Mouse (Mus musculus) adrenal gland, postnatal 25 days (tissue): Measurements from ENCODE around the gene Gabarapl2. TPM values are rescaled to one million over a fixed set of nuclear protein-coding genes. Genes with fewer than 3 reads are reported as not detected.

Experiments used
- DNase-seq: peaks from one replicate; pipeline ENCODE4 v3.0.0; 2021; ENCODE audit warnings: mixed read lengths
- long read RNA-seq: library from polyadenylated mRNA; stranded (forward); transcript quantifications from one replicate; pipeline ENCODE4 v2.0.0, GENCODE M21; 2021
- total RNA-seq: library from RNA; stranded (reverse); gene quantifications from 2 replicates; pipeline ENCODE4 v1.2.3, GENCODE M21; 2021

Gabarapl2 gene
- 127 and 172 TPM in 2 replicates for total RNA-seq
- long read RNA-seq, transcript Gabarapl2-201 (4 exons, 1,677 nt), result major isoform, 140 of 145 reads
- long read RNA-seq, partial matches to known transcripts, result 2 of 145 reads
- long read RNA-seq, other reads (novel, unspliced or antisense), result 2 of 145 reads

DNA sequence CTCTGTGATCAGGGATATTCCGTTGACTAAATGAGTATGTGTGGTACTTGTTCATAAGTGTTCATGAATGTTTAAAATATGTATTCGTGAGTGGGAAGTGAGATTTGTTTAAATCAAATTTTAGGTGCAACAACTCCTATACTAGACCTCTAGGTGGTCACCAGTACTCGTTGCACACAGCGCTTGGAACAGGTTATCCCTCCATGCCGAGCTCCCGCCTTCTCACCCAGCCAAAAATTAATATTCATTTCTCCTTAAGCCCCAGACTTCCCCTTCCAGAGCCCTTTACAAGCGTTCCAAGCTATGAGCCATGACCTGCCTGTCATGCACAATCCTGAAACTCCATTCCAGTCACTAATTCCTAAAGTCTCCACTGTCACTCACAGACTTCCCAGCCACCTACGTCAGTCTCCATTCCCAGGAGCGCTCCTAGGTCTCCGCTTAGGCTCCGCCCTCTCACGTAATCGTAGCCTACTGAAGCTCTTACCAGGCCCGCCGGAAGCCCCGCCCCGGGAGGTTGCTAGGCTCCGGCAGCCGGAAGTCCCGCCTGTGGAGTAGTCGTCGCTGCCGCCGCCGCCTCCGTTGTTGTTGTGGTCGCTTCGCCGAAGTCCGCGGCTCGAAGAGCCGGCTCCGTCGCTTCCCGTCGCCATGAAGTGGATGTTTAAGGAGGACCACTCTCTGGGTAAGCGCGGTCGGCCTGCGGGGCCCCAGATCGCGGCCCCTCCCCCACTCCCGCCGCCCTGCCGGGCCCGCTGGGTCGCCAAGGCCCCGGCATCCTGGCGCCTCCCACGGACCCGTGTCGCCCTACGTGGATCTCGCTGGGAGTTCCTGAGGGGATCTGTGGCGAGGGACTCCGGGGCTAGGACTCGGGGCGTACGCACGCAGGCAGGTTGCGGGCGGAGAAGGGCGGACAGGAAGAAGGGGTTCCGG is at the start of gene Gabarapl2:
Gene Gabarapl2 (plus strand): TSS at position 533 of the 930 bp plus-strand sequence.
- peak; percentile 98 for DNase-seq

DNA sequence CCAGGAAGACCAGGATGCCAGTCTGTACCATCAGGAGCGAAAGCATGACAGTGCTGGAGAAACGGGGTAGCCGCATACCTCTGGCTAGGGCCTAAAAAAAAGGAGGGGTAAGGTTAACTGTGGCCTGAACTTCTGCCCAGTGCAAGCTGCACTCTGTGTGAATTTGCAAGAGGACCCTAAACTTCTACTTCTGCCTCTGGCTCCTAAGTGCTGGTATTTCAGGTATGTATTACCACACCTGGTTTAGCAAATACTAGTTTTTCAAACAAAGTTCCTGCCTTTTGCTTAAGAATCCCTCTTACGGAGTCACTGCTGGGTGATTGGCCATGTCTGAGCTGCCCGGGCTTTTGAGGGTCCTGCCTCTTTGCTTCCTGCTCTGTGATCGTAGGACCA is 49.6 kb upstream of the Gabarapl2 start:
- no peak for DNase-seq

DNA sequence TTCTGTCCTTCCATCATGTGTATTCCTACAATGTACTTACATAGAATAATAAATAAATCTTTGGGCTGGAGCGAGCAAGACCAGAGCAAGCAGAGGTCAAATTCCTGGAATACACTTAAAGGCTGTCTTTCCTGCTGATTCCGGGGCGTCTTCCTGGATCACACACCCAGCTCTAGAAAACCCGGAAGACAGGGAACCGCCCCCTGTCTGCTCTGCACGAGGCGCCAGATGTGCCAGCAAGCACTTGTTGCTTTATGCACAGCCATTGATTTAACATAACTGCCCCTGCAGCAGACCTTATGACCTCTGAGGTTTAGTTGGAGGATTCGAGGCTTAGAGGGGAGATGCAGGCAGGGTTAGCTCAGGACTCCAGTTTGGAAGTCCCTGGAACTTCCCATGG is 48.5 kb upstream of the Gabarapl2 start:
- no peak for DNase-seq

DNA sequence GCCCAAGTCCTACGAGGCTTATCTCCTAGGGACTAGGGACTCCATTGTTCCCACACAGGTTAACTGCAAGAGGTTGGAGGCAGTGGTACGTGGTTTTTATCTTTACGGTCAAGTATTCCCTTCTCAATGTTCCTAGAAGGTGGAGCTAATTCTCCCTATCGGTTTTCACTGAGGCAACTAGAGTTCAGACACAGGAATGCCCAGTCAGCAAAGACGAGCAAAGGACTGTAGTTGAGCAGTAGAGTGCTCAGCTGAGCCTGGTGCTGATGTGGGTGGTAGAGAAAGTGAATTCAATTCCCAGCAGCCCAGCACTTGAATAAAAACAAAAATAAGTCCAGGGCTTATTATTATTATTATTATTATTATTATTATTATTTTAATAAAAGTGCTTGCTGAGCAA is 47.9 kb upstream of the Gabarapl2 start:
- DNase-seq, result no peak

DNA sequence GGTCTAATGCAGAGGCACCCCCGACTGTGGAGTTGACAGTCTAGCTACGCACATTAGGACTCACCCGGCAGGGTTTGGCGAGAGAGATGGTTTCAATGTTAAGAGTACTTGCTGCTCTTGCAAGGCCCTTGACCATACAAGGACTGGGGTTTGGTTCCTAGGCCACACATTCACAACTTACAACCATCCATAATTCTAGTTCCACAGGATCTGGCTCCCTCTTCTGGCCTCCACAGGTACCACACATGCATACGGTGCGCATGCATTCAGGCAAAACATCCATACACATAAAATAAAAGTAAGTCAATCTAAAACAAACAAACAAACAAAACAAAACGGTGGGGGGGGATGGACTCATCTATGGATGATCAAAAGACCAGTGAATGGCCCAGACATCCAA is 45.5 kb upstream of the Gabarapl2 start:
- DNase-seq, result no peak

DNA sequence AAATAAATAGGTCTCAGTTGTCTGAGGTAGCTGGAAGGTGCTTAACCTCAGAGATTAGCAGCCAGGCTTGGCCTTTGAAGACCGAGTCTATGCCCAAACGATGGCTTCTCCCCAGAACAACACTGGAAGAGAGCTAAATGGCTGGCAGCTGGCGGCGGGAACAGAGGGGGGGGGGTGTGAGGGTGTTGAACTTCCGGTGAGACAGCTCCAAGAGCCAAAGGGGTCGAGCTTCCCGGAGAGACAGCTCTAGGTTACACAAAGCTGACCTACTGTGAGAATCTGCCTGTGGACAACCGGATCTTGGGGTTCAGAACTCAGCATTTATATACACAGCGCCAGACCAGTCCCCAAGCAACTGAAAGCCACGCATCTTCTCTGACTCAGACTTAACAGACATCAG is 41.9 kb upstream of the Gabarapl2 start:
- no peak for DNase-seq

DNA sequence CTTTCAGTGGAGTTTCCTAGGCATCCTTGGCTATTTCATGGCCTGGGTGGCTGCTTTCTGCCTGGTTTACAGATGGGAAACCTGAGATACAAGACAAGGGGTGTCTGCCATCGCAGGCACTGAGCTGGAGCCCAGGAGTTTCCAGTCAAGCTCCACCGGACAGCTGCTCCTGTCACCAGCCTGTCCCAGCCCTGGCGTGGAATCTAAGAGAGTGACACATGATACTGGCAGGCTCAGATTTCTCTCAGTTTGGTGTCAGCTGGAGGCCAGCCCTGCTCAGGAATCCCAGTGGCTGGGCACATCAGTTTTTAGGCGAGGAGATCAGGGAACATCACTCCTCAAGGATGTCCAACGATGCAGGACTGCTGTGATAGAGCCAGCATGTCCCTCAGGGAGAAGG is 38.4 kb upstream of the Gabarapl2 start:
- DNase-seq, result no peak

DNA sequence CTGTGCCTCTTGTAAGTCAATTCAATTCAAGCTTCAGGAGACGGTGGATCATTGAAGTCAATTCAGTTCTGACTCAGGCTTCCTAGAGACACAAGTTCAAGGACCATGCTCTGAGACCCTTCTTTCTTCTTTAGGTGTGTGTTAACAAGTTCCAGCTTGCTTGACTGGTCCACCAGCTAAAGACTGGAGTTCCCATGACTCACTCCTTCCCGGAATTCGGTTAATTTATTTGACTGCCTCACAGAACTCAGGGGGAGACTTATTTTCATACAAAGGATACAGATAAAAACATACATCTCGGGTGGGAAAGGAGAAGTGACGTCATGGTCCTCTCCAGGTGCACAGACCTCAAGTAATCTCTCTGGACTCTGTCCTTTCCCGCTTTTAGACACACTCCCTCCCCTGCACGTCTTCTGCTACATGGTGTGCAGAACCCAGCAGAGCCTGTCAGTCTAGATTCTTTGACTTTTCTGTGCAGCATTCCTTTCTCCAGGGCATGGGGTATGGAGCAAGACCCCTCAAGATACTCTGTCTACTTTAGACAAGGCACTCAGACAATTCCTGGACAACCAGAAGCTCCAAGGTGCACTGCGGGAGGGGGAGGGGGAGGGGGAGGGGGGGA is 34.9 kb upstream of the Gabarapl2 start:
- no peak for DNase-seq

DNA sequence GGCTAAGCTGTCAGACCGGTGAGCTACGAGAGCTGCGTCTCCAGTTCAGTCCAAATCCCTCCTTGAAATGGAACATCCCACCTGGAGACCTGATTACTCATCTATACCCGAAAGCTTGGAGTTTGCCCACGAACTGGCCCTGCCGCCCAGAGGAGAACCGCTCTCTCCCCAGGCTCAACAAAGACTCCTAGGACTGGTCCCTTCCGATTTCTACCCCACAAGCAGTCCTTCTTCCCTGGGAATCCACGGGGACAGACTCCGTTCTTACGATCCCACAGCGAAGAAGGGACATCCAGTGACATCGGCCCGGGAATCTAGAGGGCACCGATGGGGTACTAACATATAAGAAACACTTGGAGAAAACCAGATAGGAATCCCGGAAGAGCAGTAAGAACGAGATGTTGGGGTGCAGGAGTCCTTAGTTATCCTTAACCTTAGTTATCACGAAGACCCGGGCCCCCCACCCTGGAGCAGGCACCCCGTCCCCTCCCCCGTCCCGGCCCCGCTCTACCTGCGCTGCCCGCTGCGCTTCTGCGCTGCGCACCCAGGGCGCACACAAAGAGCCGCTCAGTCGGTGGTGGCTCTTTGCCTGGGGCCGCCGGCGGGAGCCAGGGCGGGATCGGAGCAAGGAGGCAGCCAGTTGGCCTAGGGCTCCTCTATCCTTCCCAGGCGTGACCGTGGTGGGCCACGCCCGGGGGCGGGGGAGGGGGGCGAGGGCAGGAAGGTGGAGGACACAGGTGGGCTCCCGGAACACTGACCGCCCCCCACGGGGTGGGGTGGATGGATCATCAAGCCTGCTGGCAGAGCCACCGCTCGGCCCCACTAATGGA is 30.7 kb upstream of the Gabarapl2 start, which contains the start of gene Chst5:
Gene Chst5 (minus strand): TSS at position 827 of the 830 bp plus-strand sequence.
- DNase-seq, result no peak

DNA sequence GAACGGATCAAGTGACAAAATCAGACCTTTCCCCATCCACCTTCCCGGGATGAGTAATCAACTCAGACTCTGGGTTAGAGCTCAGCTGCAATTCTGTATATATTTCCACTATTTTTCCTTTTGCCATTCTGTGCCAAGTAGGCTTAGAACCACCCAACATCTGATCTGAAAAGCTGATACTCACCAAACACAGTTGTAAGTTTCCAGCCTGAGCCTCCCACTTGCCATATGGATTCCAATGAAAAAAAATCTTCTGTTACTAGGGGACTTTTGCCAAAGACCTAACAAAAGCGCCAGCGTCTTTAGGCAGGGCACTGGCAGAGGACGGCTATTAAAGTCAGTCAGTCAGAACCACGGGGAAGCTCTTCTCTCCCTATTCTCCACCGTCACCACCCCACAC is 28.9 kb upstream of the Gabarapl2 start:
- DNase-seq, result no peak

DNA sequence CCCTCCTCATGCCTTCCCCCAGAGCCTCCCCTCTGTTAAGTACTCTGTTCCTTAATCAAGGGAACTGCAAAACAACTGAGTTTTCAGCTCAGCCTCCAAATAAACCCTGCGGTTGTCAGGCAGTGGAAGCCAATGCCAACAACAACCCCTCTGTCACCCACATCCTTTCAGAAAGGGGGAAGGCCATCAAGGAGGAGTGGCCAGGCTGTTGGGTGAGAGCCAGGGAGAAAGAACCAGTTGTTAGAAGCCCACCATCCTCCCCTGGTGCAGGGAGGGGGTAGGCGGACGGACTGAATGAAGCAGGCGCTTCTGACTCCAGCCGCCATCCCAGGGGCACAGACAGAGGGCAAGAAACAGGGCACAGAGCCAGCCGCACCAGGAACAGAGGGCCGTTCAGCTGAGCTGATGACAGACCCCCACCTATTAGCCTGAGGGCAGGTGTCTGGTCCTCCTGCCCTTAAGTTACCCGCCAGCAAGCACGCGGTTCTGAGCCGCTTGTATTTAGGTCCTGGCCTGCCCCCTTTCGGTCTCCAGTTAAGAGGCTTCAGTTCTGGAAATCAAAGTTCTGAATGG is 27.6 kb upstream of the Gabarapl2 start:
- DNase-seq, result peak; percentile 5

DNA sequence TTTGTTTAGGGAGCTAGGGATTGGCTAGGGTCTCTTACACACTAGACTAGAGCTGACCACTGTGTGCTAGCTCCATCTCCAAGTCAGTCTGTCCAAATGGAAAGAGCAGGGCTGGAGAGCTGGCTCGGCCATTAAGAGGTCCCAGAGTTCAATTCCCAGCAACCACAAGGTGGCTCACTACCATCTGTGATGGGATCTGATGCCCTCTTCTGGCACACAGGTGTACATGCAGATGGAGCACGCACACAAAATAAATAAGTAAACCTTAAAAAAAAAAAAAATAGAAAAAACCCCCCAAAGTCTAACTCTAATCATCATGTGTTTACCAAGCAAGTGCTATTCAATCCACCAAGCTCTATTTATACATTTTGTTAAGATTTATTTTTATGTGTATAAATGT is 20.8 kb upstream of the Gabarapl2 start:
- no peak for DNase-seq

DNA sequence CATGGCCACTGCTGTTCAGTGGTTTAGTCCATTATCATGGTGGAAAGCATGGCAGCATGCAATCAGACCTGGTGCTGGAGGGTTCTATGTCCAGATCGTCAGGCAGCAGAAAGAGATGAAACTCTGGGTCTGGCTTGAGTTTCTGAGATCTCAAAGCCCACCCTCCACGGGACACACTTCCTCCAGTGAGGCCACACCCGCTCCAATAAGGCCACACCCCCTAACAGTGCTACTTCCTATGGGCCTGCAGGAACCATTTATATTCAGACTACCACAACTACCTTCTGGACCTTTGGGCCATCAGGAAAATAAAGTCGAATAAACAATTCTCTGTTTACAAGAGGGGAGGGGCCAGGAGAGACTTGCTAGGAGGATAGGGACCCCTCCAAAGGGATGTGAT is 19.5 kb upstream of the Gabarapl2 start:
- DNase-seq, result no peak

DNA sequence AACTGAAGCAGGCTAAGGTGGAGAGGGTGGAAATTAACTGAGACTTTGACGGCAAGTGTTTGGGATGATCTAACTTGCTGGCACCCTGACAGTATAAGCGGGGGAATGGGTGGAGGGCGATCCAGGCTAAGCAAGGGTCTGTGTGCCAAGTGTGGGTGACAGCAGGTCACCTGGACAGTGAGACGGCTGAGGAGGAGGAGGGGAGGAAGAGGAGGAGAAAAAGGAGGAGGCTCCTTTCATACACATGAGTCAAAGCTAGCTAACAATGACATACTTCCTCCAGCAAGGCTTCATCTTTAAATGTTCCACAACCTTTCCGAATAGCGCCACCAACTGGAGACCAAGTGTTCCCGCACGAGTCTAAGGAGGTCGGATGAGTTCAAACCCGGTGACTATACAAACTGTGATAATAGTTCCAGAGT is 17.1 kb upstream of the Gabarapl2 start:
- DNase-seq, result peak; percentile 60

DNA sequence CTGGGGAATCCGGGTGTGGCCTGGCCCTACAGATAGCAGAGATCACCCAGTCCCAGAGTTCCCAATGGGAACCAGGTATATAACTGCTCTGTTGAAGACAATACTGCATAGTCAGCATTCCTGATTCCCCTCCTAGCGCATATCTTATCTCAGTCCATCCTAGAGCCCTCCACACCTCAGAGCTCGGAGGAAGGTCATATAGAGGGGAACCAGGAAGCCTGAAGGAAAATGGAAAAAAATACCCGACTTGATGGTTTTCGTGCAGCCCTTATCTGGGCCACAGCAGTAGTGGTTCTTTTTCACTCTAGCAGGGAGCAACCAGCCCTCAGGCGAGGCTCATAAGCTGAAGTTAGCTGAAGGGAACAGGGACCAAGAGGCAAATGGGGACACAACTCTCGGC is 15.5 kb upstream of the Gabarapl2 start:
- DNase-seq, result no peak

DNA sequence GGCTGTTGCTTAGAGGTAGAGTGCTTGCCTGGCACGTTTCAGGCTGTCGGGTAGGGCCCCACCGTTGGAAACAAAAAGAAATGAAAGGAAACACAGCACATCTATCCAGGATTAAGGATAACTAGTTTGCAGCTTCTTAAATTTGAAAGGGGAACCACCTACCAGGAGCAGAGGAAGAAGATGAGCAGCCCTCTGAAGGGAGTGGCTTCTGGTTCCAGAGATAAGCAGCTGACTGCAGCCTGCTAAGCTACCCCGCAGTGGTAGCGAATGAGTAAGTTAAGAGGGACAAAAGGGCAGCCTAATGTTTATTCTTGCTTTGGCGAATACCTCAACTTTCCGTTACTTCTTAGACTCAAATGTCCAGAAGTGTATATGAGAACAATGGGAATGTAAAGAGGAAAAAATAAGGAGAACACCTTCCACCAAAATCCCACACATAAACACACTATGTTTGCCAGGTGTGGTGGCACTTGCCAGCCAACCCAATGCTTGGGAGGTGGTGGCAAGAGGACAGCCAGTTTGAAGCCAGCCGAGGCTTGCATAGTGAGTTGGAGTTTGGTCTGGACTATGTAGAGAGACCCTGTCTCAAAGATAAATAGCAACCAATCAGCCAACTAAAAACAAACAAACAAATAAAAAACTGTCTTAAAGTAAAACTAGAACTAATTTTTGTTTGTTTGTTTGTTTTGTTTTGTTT is 10.7 kb upstream of the Gabarapl2 start:
- no peak for DNase-seq

DNA sequence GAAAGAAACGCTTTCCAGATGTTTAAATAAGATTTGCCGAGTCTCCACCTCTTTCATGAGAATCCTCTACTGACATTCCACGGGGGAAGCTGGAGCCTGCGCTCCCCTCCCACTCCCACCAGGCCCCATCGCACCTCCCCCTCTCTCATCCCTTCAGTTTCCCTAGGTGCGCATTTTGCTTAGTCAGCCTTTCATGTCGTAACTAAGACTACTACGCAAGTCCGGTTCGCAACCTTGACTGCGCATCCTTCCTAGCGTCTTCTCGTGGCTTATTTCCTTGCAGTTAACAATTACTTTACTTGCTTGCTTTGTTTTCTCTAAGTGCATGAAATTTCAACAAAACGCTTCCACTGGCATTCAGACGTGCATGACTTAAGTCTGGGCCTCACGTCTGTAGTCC is 8.8 kb upstream of the Gabarapl2 start:
- no peak for DNase-seq

DNA sequence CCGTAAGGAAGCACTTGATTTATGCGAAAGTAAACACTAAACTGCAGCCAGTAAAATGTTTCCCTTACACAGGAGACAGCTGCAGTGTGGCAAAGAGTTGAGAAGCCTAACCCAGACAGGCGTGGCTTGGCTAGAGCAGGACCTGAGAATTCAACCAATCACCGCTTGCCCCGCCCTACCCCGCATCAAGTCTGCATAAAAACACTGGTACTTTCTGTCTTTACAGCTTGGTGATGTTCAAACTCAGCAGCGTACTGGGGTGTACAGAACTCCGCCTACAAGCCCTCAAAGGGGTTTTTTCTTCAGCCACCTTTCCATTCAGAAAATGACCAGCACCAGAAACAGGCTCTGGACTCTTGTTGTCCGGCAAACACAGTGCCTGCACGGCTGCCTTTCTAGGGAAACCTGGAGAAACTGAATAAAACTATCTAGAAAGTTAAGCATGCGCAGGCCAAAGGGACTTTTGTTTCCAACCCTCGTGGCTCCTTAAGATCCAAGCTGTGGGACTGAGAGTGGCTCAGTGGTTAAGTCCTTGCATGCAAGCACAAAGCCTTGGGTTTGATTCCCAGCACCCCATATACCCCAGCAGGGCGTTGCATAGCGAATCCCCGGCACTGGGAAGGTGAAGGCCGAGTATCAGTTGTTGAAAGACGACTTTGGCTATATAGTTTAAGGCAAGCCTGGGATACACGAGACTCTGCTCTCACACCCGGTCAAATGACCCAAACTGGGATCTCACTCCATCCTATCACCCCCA is 7.7 kb upstream of the Gabarapl2 start:
- DNase-seq, result peak; percentile 58

DNA sequence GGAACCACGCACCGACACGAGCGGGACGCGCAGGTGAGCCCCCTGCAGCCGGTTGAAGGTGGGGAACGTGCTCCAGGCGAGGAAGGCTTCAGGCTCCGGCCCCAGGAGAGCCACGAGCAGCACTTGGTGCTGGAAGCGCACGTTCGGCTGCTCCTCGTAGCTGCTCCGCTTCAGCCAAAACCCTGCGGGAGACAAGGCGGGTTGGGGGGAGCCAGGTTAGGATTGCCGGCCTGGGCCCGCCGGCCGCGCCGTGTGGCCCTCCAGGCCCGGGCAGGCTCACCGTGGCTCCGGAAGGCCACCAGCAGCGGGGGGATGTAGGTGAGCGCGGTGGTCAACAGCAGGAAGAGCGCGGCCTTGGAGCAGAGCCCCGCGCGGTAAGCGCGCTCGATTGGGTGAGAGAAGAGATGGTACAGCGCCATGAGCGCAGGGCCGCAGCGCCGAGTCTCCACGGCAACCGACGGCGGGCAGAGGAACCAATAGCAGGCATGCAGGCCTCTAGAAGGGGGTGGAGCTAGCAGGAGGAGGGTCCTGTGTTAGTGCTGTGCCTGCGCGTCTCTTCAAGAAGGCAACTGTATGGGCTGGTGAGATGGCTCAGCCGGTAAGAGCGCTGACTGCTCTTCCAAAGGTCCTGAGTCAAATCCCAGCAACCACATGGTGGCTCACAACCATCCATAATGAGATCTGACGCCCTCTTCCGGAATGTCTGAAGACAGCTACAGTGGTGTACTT is 7.0 kb upstream of the Gabarapl2 start, which contains the start of gene Tmem231:
Gene Tmem231 (minus strand): TSS at position 534 of the 729 bp plus-strand sequence.
- DNase-seq, result peak; percentile 89

DNA sequence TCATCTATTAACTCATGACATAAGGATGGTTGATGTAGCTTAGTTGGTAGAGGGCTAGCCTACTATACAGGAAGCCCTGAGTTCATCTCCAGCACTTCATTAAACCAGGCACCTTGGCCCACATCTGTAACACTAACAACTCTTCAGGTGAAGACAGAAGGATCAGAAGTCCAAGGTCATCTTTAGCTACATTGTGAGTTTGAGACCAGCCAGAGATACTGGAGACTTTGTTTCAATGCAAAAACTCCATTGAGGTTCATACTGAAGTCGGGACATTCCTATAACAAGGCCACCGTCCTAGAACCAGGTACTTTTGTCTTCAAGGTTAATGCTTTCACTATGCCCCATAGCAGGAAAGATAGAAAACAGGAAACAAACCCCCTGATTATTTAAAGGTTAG is 6.3 kb upstream of the Gabarapl2 start:
- no peak for DNase-seq
